Mouse (Mus musculus) common myeloid progenitor, adult 5-6 weeks (primary cell): ENCODE data around the gene Lrrc4b. TPM values are rescaled to one million over a fixed set of nuclear protein-coding genes. Genes with fewer than 3 reads are reported as not detected.

ENCODE experiments used
- ATAC-seq: replicated peaks from 2 replicates; pipeline ENCODE4 v1.8.0; 2016; ENCODE audit warnings: low read depth, mild to moderate bottlenecking, moderate TSS enrichment, inconsistent platforms; ENCODE audit not compliant: poor library complexity, severe bottlenecking
- total RNA-seq: library from RNA; stranded (forward); fragments of 200-1000, 187-1606 nt; gene quantifications from 2 replicates; pipeline ENCODE4 v1.2.3, GENCODE M21; 2017

Lrrc4b gene
- total RNA-seq, 1 experiment from 2014 or later, result not detected

- ATAC-seq, result peak; percentile 88
These were observed 56.2 kb downstream of the Lrrc4b start for GRCm38 (mm10) chr7:44484841-44485571.

DNA sequence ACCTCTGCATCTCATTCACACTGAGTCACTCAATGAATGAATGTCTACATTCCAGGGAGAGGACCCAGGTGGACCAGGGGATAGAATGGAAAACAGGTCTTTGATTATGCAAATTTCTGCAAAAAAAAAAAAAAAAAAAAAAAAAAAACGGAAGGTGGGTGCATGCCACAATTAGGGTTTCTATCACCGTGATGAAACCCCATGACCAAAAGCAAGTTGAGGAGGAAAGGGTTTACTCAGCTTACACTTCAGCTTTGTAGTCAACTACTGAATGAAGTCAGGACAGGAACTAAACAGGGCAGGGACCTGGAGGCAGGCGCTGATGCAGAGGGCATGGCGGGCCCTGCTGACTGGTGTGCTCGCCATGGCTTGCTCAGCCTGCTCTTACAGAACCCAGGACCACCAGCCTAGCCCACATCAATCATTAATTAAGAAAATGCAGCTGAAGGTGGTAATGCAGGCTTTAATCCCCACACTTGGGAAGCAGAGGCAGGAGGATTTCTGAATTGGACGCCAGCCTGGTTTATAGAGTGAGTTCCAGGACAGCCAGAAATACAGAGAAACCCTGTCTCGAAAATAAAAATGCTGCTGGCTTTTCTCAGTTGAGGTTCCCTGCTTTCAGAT, 56.9 kb downstream of the Lrrc4b start:
- no peak for ATAC-seq

DNA sequence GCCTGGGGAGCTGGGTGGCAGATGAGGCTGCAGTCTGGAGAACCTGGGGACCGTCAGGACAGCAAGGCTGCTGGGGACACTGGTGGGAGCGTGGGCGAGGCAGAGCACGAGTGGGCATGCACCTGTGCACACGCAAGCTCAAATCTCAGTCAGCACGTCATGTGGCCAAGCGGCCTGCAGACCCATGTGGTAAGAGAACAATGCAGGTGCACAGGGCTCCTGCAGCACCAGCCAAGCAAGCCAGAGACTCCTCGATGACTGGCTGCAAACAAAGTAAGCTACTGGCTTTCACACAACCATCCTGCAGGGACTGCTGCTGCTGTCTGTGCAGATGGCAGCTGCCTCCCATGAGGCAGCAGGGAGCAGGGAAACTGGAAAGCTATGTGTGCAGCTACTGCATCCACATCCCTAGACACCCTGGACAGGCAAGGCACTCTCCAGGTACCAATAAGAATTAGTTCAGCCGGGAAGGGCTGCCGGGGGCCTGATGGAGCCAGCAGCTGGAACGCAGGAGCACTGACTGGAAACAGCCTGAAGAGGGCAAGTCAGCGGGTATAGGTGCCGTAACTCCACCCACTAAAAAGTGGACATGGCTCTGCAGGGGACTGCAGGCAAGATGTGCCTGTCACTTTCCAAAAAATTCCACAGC, 58.2 kb downstream of the Lrrc4b start:
- no peak for ATAC-seq

GRCm38 (mm10) chr7:44487936-44488335, 59.1 kb downstream of the Lrrc4b start:
- ATAC-seq, result no peak

DNA sequence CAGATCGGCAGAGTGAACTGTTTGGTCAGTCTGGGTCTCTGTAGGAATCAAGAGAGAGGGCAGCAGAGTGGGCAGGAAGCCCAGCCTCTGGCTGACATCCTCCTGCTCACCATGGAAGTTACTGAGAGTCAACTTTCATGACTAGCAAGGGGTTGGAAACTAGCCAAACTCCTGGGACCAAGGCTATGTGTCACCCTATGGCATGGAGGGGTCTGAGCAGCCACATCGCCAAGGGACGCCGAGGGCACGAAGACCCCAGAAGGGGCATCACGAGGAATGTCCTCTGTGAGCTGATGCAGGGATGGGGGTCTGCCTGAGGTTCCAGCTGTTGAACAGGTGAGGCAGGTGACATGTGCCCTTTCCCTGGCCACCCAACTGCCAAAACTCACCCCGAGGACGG, 59.7 kb downstream of the Lrrc4b start:
- ATAC-seq, result no peak

DNA sequence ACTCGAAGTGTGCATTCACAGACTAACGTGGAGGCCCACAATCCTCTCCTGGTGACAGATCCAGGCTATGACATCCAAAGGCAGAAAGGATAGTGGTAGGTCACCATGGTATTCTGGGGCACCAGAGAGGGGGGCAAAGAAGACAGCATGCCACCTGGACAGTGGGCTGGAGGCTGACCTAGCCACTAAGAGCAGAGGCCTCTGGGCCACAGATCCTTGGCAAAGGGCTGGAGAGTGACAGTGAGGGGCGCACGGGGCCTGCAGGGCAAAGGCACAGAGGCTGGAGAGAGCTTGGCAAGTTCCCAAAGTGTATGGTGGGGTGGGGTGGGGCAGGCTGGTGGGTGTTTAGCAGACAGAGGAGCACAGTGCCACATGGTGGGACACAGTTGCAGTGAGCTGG, 61.5 kb downstream of the Lrrc4b start:
- ATAC-seq, result no peak

GRCm38 (mm10) chr7:44491391-44491790, 62.6 kb downstream of the Lrrc4b start:
- no peak for ATAC-seq

DNA sequence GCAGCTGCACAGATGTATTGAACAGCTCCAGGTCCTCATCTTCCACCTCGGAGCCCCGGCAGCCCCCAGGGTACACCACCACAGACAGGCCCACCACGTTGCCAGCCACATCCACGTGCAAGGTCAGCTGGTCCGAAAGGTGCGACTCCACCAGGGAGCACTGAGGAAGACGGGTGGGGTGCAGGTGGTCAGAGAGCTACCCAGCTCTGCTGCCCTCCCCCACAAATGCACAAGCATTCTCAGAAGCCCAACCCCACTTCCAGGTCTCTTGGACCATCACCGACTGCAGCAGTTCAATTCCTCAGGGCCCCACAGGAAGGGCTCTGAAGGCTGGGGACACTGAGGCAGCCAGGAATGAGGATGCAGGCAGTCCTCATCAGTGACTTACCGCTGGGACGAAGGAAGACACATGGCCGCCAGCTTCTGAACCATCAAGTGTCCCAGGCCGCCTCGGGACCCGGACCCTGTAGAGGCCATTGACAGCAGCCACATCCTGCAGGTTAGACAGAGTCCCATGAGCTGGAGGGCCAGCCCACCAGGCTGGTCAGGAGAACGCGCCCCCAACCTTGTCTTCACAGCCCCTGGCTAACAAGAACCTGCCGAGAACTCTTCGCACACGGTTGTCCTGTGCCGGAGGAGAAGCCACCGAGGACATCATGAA, 63.5 kb downstream of the Lrrc4b start:
- no peak for ATAC-seq

GRCm38 (mm10) chr7:44494681-44495080, 65.9 kb downstream of the Lrrc4b start:
- ATAC-seq, result no peak

- ATAC-seq, result no peak
These were observed 66.3 kb downstream of the Lrrc4b start for GRCm38 (mm10) chr7:44495086-44495485.

DNA sequence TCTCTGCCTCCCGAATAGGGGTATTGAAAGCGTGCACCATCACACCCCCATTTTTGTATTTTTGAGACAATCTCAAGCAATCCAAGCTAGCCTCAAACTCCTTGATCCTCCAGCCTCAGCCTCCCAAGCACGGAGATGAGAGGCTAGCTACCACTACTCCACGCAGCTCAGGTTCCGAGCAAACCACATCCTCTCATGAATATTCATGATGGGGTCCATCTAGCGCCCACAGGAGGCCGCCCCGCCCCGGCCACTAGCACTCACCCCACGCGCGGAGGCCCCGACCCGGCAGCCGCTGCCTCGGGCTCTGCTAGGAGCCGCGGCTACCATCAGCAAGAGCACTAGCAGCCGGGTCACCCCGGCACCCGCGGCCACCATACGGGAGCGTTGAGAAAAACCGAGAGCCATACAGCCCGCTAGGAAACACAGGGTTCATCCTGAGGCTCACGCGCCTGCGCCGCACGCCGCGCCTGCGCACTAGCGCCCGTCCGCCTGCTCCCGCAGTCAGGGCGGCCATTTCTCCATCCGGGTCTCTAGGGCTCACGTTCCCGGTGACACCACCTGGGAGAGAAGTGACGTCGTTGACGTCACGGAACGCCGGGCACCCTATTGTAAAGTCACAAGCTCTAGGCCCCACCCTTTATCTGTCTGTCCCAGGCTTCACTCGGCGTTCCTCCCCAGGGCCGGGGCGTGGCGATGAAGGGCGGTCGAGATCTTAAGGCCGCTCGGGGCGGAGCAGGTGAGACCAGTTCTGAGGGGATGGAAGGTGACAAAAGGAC, 67.4 kb downstream of the Lrrc4b start, which contains the start of the genes Emc10 and Fam71e1:
Gene Emc10 (minus strand): TSS at position 538 of the 779 bp plus-strand sequence.
Gene Fam71e1 (plus strand): TSS at position 590 of the 779 bp plus-strand sequence.
- ATAC-seq, result peak; percentile 95

DNA sequence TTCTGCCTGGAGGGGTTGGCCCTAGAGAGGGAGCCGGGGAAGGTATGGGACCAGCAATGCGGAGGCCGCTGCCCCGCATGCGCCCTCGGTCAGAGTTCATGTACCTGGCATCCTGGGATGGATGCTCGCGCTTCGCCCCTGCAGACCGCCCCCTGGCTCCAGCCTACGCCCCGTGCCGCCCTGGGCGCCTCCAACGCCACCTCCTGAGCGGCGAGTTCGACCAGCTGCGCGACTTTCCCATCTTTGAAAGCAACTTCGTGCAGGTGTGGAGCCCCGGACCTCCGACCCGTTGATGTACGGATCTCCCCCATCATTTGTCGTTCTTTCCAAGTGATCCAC, 67.9 kb downstream of the Lrrc4b start:
- no peak for ATAC-seq

DNA sequence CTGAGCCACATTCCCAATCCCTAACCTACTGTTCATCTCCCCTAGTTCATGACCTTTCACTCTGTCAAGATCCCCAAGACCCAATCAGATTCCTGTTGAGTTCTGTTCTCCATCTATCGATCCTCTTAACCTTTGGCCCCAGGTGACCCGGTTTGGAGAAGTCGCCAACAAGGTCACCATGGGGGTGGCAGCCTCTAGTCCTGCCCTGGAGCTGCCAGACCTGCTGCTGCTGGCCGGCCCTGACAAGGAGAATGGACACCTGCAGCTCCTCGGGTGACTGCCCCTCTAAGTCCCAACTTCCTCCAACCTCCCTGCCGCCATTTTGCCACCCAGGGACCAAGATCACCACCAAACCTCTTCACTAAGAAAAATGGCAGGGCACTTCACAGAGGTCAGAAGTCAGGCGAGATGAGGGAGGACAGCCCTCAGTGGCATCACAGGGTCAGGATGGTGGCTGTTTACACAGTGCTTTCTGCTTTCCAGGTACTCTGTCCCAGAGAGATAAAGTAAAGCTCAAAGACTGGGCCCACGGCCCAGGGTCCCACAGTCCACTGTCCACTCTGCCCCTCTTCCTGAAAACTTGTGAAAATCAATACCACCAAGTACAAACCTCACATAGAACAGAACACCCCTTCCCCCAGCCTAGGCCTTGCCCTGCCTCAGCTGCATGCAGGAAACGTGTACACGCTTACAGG, 68.7 kb downstream of the Lrrc4b start:
- no peak for ATAC-seq

DNA sequence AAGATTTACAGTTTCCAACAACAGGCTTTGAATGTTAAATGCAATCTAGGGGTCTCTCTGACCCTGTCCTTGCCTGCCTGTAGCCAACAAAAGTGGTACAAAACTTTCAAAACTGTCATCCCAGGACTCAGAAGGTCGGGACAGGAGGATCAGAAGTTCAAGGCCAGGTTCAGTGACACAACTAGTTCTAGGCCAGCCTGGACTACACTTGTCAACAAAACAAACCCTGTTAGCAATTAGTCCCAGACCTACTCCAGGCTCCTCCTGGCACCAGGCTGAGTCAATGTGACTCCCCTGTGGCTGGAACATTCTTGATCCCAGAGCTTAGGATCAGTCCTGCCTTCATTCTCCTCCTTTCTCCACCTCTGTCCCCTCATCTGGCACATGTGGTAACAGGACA, 70.1 kb downstream of the Lrrc4b start:
- no peak for ATAC-seq

DNA sequence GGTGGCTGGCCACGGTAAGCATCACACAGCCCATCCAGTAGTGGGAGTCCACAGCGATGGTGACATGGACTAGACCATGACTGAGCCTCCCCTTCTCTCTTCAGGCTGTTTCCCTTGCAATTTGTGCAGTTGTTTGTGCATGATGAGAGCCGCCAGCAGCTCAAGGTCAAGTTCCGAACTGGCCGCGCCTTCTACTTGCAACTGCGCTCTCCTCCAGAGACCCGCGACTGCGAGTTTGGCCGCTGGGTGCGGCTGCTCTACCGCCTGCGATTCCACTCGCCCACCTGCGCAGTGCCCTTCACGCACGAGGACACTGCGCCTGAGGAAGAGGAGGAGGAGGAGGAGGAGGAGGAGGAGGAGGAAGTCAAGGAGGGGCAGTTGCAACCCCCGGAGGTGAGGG, 71.2 kb downstream of the Lrrc4b start:
- no peak for ATAC-seq

DNA sequence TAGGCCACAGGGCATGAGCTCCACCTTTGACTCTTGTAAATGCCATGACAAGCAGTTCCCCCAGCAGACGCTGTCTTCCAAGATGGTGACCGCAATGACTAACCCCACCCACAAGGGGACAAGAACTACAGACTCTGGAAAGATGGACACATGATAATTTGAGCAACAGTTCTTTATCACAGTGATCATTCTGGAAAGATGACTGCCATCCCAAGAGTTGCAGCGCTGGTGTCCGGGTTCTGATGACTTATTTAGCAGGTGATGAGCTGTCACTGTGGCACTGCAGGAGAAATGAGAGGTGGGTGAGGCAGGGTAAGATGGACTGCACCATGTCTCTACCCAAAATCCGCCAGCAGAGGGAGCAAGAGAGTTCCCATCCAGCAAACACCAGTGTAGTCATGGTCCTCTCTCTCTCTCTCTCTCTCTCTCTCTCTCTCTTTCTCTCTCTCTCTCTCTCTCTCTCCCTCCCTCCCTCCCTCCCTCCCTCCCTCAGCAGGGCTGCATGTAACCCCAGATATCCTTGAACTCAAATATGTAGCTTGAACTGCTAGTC, 72.8 kb downstream of the Lrrc4b start:
- ATAC-seq, result peak; percentile 84

GRCm38 (mm10) chr7:44507491-44507890, 78.7 kb downstream of the Lrrc4b start:
- no peak for ATAC-seq
